Mouse (Mus musculus) spleen, adult 2 months (tissue): ENCODE results near the gene Papss2.

ENCODE experiments used
- CTCF ChIP-seq: fragments of 200-500 bp; IDR thresholded peaks from 2 replicates; pipeline ENCODE4 v1.5.1; 2011; ENCODE audit warnings: mild to moderate bottlenecking, inconsistent platforms; ENCODE audit not compliant: insufficient read depth, insufficient read length, insufficient replicate concordance; ENCODE audit errors: extremely low read depth
- POLR2A ChIP-seq: fragments of 200-500 bp; IDR thresholded peaks from 2 replicates; pipeline ENCODE4 v1.6.1; 2011; ENCODE audit warnings: low read depth, low read length, inconsistent platforms

DNA sequence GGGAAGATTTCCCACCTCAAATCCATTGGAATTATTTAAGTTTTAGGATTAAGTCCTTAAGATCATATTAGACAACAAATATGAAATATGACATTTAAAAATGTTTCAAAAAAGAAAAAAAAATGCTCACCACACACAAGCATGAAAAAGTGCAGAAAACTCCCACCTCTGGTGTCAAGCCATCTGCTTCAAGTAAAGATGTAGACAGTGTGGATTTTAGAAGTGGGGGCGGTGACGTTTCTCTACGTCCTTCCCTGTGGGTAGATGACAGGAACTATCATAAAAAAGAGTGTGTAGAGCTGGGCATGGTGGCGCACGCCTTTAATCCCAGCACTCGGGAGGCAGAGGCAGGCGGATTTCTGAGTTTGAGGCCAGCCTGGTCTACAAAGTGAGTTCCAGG is 21.1 kb downstream of the Papss2 start:
- TF ChIP-seq POLR2A = no peak
- no peak for TF ChIP-seq CTCF
